Mouse (Mus musculus) limb, embryonic 13.5 days (tissue): ENCODE measurements around the gene Cage1. TPM values are rescaled to one million over a fixed set of nuclear protein-coding genes. Genes with fewer than 3 reads are reported as not detected.

ENCODE experiments used
- ATAC-seq: fragments of 200-750 bp; cut with Nextera tagmentation; 2 replicates; pipeline ENCODE4 v1.8.0; 2017; ENCODE audit warnings: low read depth, moderate number of reproducible peaks, moderate TSS enrichment; ENCODE audit not compliant: low FRiP score
- H3K27ac ChIP-seq: fragments of 300-500 bp; sonication (generic); 2 replicates; pipeline ENCODE4 v1.5.1; 2015; ENCODE audit warnings: inconsistent platforms, mild to moderate bottlenecking, moderate library complexity
- H3K27me3 ChIP-seq: fragments of 300-500 bp; sonication (generic); 2 replicates; pipeline ENCODE4 v1.6.1; 2015; ENCODE audit warnings: mild to moderate bottlenecking, inconsistent platforms
- H3K36me3 ChIP-seq: fragments of 300-500 bp; sonication (generic); 2 replicates; pipeline ENCODE4 v1.6.1; 2015; ENCODE audit warnings: inconsistent platforms, mild to moderate bottlenecking, moderate library complexity
- H3K4me1 ChIP-seq: fragments of 300-500 bp; sonication (generic); 2 replicates; pipeline ENCODE4 v1.6.1; 2015; ENCODE audit warnings: inconsistent platforms
- H3K4me2 ChIP-seq: fragments of 300-500 bp; sonication (generic); replicated peaks from 2 replicates; pipeline ENCODE4 v1.6.1; 2015; ENCODE audit warnings: inconsistent platforms, mild to moderate bottlenecking, moderate library complexity
- H3K4me3 ChIP-seq: fragments of 300-500 bp; sonication (generic); 2 replicates; pipeline ENCODE4 v1.5.1; 2015; ENCODE audit warnings: moderate library complexity, mild to moderate bottlenecking, inconsistent platforms
- H3K9ac ChIP-seq: fragments of 300-500 bp; sonication (generic); 2 replicates; pipeline ENCODE4 v1.6.1; 2015; ENCODE audit warnings: mild to moderate bottlenecking, inconsistent platforms
- H3K9me3 ChIP-seq: fragments of 300-500 bp; sonication (generic); 2 replicates; pipeline ENCODE4 v1.6.1; 2016; ENCODE audit warnings: inconsistent platforms
- WGBS: fragments of 180-500 bp; shearing (Covaris S2); methylation state at CpG from one replicate; pipeline ENCODE4 v1.1.7; 2015; 5-methylcytosine and 5-hydroxymethylcytosine counted together
- microRNA-seq: library from miRNA; unstranded; fragments of <30 nt; microRNA quantifications from one replicate; pipeline ENCODE4, GENCODE M21; 2016
- polyA plus RNA-seq: library from polyadenylated mRNA; unstranded; fragments of >200 nt; fragmentation: Nextera tagmentation; extraction: Ambion mirVana; gene quantifications from 2 replicates; pipeline ENCODE4 v1.2.1, GENCODE M21; 2015

The Cage1 gene
- polyA plus RNA-seq, 1 experiment from 2014 or later = 1.3 TPM

DNA sequence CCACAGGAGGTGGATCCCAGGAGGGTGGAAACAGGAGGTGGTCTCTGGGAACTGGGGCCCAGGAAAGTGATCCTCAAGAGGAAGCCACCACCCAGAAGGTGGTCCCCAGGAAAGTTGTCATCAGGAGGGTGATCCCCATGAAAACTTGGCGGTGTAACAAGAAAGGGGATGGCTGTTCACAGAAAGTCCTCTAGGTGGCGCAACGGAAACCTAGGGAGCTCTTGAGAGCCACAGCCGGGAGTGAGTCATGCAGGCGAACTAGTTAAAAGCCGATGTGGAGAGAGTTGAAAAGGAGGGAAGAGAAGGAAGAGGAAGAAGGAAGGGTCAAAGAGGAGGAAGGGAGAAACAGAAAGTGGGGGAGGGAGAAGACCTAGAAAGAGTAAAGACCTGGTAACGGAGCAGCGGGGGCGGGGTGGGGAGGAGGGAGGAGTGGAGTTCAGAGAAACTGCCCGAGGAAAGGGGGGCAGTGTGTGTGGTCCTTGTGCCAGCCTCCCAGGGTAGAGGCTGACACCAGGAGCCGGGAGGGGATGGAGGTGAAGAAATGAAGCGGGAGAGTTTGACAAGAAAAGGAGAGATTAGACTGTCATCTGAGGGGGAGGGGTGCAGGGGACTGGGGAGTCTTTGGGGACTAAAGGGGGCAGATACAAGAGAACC is 73.4 kb downstream of the Cage1 start:
- peak overlapping the region; percentile 44 for H3K4me3 ChIP-seq
- H3K36me3 ChIP-seq = no peaks in the 10 kb centered on the region
- H3K9me3 ChIP-seq = peaks cover 6% of the 10 kb centered on the region; the same call in 1 of the 2 replicates
- H3K27ac ChIP-seq = no peak overlapping the region
- peak; percentile 31; the same call in 1 of the 2 replicates for ATAC-seq
- peak overlapping the region; percentile 59 for H3K9ac ChIP-seq
- H3K4me2 ChIP-seq = peak overlapping the region; percentile 66
- H3K27me3 ChIP-seq = no peaks in the 10 kb centered on the region
- peaks cover 32% of the 10 kb centered on the region for H3K4me1 ChIP-seq
- 1% methylated on average over 12 of the region's 12 CpGs for WGBS

DNA sequence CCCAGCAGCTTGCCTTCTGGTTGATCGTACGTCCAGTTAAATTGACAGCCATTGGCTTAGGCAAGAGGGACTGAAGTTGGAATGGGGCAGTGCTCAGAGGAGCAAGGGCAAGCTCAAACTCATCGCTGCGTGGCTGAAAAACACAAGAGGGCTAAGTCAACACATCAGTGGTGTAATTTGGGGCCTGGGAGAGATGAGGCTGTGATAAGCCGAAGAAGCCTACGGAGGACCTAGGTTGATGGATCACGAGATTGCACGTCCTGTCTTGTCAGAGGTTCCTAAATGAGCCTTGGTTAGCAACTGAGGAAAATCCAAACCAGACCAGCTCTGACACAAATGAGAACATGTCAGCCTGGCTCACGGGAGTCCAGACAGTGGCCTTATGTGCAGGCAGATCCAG is 74.3 kb downstream of the Cage1 start:
- ATAC-seq = no peak
- no peaks in the 10 kb centered on the region for H3K27me3 ChIP-seq
- no peak overlapping the region for H3K9ac ChIP-seq
- H3K4me3 ChIP-seq = no peak overlapping the region
- H3K27ac ChIP-seq = no peak overlapping the region
- H3K9me3 ChIP-seq = peaks cover 7% of the 10 kb centered on the region; the same call in 1 of the 2 replicates
- peaks cover 31% of the 10 kb centered on the region for H3K4me1 ChIP-seq
- no peaks in the 10 kb centered on the region for H3K36me3 ChIP-seq
- no peak overlapping the region for H3K4me2 ChIP-seq
- WGBS = 76% methylated on average over 9 of the region's 9 CpGs

DNA sequence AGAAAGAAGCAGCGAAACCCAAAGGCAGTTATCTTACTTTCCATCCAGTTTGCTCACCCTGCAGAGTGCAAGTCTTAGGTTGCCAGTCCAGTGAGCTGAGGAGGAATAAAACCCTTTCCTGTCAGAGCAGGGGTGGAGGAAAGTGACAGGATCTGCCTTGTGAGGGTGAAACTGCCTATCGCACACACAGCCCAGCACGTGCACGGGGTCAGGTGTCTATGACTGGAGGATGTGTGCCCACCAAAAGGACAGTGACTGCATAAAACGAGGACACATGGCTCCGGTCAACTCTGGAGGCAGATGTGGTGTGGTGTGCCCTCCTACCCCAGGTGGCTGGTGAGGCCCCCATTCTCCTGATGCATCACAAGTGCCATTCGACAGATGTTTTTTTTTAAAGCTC is 76.9 kb downstream of the Cage1 start:
- Histone ChIP-seq H3K4me3 (no peak overlapping the region), H3K9ac (no peak overlapping the region), H3K9me3 (peaks cover 7% of the 10 kb centered on the region; the same call in 1 of the 2 replicates), H3K27me3 (no peaks in the 10 kb centered on the region), H3K4me1 (peaks cover 12% of the 10 kb centered on the region), H3K4me2 (no peak overlapping the region), H3K36me3 (no peaks in the 10 kb centered on the region), H3K27ac (no peak overlapping the region)
- 89% methylated on average over 7 of the region's 7 CpGs for WGBS
- no peak for ATAC-seq

DNA sequence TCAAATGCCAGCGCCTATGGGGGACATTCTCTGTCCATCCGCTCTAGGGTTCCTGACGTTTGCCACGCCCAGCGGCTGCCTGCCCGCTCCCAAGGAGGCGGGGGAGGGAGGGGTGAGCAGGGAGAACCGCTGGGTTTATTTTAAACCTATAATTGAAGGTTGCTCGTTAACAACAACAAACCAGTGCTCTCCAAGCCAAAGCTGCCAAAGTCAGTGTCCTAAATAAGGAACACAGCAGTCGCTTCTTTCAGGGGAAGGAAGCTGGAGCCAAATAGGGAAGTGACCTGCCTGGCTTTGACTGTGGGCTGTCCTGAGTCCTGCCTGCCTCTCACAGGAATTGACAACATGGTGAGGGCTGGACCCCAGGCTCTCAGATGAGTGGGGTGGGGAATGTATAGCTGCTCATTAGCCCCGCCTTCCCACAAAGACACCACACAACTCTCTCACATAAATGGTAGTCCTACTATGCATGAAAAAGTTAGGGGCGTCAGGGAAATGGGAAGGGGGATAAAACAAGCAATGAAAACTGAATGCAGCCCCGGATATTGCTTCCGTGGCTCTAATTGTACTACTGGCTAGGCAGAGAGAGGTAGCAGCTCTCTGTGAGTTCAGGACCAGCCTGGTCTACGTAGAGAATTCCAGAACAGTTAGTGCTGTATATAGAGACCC is 77.5 kb downstream of the Cage1 start:
- ATAC-seq = no peak
- Histone ChIP-seq H3K4me2 (no peak overlapping the region), H3K4me3 (no peak overlapping the region), H3K4me1 (peaks cover 8% of the 10 kb centered on the region), H3K9me3 (peaks cover 7% of the 10 kb centered on the region; the same call in 1 of the 2 replicates), H3K36me3 (no peaks in the 10 kb centered on the region), H3K27ac (no peak overlapping the region), H3K9ac (no peak overlapping the region), H3K27me3 (no peaks in the 10 kb centered on the region)
- 77% methylated on average over 15 of the region's 15 CpGs for WGBS

DNA sequence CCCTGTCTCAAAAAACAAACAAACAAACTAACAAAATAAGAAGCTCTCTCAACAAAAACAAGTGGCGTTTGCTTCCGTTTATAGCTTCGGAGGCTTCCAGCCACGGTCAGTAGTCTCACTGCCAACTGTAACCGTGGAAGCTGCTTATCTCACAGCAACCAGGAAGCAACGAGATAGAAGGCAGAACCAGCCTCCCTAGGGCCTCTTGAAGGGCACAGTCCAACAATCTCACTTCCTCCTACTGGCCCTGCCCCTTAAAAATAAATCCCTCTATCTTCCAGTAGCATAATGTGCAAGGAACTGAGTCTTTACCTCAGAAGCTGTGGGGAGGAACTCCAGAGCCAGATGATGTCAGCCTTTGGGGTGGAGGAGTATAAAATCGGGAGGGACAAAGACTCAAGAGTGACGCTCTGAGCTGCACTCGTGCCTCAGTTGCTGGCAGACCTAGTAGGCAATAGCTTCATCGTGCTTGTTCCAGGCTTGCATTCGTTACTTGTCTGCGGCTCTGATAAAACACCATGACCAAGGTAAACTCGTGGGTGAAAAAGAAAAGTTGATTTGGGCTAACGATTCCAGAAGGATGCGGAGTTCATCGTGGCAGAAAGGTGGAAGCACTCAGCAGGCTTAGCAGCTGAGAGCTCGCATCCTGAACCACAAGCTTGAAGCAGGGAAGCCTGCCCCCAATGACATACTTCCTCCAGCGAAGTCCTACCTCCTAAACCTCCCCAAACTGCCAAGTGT is 78.2 kb downstream of the Cage1 start:
- no peak overlapping the region for H3K27ac ChIP-seq
- no peak overlapping the region for H3K9ac ChIP-seq
- no peak for ATAC-seq
- H3K9me3 ChIP-seq = peaks cover 7% of the 10 kb centered on the region; the same call in 1 of the 2 replicates
- 87% methylated on average over 18 of the region's 18 CpGs for WGBS
- no peak overlapping the region for H3K4me3 ChIP-seq
- no peak overlapping the region for H3K4me2 ChIP-seq
- H3K27me3 ChIP-seq = no peaks in the 10 kb centered on the region
- peaks cover 1% of the 10 kb centered on the region for H3K4me1 ChIP-seq
- H3K36me3 ChIP-seq = no peaks in the 10 kb centered on the region

Small RNA genes within 50 kb of the gene (microRNA-seq; reads per million reads assigned to microRNA genes)
- not detected for gene Gm27387

Other genes starting within 250 kb of the Cage1 start
- 143 and 150 TPM in 2 replicates for gene Ssr1, start 42.9 kb downstream of the Cage1 start, polyA plus RNA-seq
- gene Riok1, start 74 bp downstream of the Cage1 start, polyA plus RNA-seq = 67.6 and 71.3 TPM in 2 replicates
- 7.3 and 7.7 TPM in 2 replicates for gene Dsp, start 114.2 kb upstream of the Cage1 start, polyA plus RNA-seq
- gene Snrnp48, start 167.9 kb upstream of the Cage1 start, polyA plus RNA-seq = 42.8 and 43.9 TPM in 2 replicates